Mouse (Mus musculus) liver, embryonic 16.5 days (tissue): ENCODE measurements at regions not wholly inside any gene's neighbourhood (a gene's known extent, or its start where the extent isn't known, plus 50 kb on each side); places are given as distances from the start of the nearest gene placed in this dataset.

Experiments
- ATAC-seq: fragments of 200-750 bp; cut with Nextera tagmentation; 2 replicates; pipeline ENCODE4 v1.8.0; 2017; ENCODE audit warnings: low read depth, mild to moderate bottlenecking, moderate number of reproducible peaks, moderate library complexity
- H3K27ac ChIP-seq: fragments of 300-500 bp; sonication (generic); 2 replicates; pipeline ENCODE4 v1.5.1; 2014; ENCODE audit warnings: mild to moderate bottlenecking, low read length
- H3K27me3 ChIP-seq: fragments of 300-500 bp; sonication (generic); 2 replicates; pipeline ENCODE4 v1.6.1; 2014; ENCODE audit warnings: low read depth, low read length, mixed read lengths; ENCODE audit not compliant: control insufficient read depth, insufficient read depth
- H3K36me3 ChIP-seq: fragments of 300-500 bp; sonication (generic); 2 replicates; pipeline ENCODE4 v1.6.1; 2014; ENCODE audit warnings: mild to moderate bottlenecking; ENCODE audit not compliant: control insufficient read depth, insufficient read depth
- H3K4me1 ChIP-seq: fragments of 300-500 bp; sonication (generic); 2 replicates; pipeline ENCODE4 v1.6.1; 2014; ENCODE audit warnings: low read depth, low read length, mixed read lengths; ENCODE audit not compliant: control insufficient read depth
- H3K4me2 ChIP-seq: fragments of 300-500 bp; sonication (generic); 2 replicates; pipeline ENCODE4 v1.6.1; 2014; ENCODE audit warnings: low read depth, low read length, mixed read lengths
- H3K4me3 ChIP-seq: fragments of 300-500 bp; sonication (generic); 2 replicates; pipeline ENCODE4 v1.5.1; 2014; ENCODE audit warnings: low read depth, mild to moderate bottlenecking, low read length
- H3K9ac ChIP-seq: fragments of 300-500 bp; sonication (generic); 2 replicates; pipeline ENCODE4 v1.6.1; 2014; ENCODE audit warnings: low read depth, low read length
- H3K9me3 ChIP-seq: fragments of 300-500 bp; sonication (generic); replicated peaks from 2 replicates; pipeline ENCODE4 v1.6.1; 2016; ENCODE audit warnings: low read length; ENCODE audit not compliant: control insufficient read depth
- WGBS: fragments of 180-500 bp; shearing (Covaris S2); extraction: QIAGEN DNeasy Blood & Tissue Kit; methylation state at CpG from one replicate; pipeline ENCODE4 v1.1.7; 2014; ENCODE audit not compliant: insufficient replicate concordance; 5-methylcytosine and 5-hydroxymethylcytosine counted together

- Histone ChIP-seq H3K27ac (no peak overlapping the region), H3K4me3 (no peak overlapping the region), H3K36me3 (no peaks in the 10 kb centered on the region), H3K9me3 (no peaks in the 10 kb centered on the region), H3K4me1 (no peaks in the 10 kb centered on the region), H3K9ac (no peak overlapping the region), H3K4me2 (no peak overlapping the region), H3K27me3 (no peaks in the 10 kb centered on the region)
- WGBS: 51% methylated on average over 2 of the region's 2 CpGs
- no peak for ATAC-seq
These were observed 341.0 kb upstream of the Lmcd1 start for GRCm38 (mm10) chr6:111932596-111932995.

GRCm38 (mm10) chr6:111954401-111954800, 319.2 kb upstream of the Lmcd1 start:
- 48% methylated on average over 1 of the region's 1 CpGs for WGBS

GRCm38 (mm10) chr6:111965766-111966165, 307.8 kb upstream of the Lmcd1 start:
- 53% methylated on average over 3 of the region's 3 CpGs for WGBS
- no peak overlapping the region for H3K9ac ChIP-seq
- no peaks in the 10 kb centered on the region for H3K27me3 ChIP-seq
- no peak overlapping the region for H3K4me2 ChIP-seq
- H3K27ac ChIP-seq: no peak overlapping the region
- no peaks in the 10 kb centered on the region for H3K9me3 ChIP-seq
- no peak for ATAC-seq
- H3K4me1 ChIP-seq: no peaks in the 10 kb centered on the region
- H3K4me3 ChIP-seq: no peak overlapping the region
- no peaks in the 10 kb centered on the region for H3K36me3 ChIP-seq

More at GRCm38 (mm10) chr6:111954401-111954800, 319.2 kb upstream of the Lmcd1 start:
- no peaks in the 10 kb centered on the region for H3K9me3 ChIP-seq
- no peaks in the 10 kb centered on the region for H3K27me3 ChIP-seq
- H3K4me1 ChIP-seq: no peaks in the 10 kb centered on the region
- H3K36me3 ChIP-seq: no peaks in the 10 kb centered on the region
- H3K27ac ChIP-seq: no peak overlapping the region
- H3K4me3 ChIP-seq: no peak overlapping the region
- no peak overlapping the region for H3K9ac ChIP-seq
- H3K4me2 ChIP-seq: no peak overlapping the region
- ATAC-seq: no peak

DNA sequence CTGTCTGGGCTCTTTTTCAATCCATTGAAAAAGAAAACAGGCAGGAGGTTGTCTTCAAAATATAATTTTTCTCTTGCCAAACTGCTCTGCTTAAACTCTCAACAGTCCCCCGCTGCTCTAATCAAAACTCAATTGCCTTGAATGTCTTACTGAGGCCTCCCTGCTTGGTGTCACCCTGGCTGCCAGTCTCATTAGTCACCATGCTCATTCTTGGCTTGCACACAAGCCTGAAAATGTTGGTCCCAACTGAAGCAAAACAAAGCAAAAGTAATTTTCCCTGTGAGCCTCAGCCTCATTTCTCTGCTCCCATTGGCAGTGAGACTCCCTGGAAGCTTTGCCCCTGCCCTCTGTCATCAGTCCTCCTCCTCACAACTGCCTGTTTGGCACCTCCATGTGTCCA, 288.1 kb upstream of the Lmcd1 start:
- Histone ChIP-seq H3K9ac (no peak overlapping the region), H3K27ac (no peak overlapping the region)
- no peak for ATAC-seq

GRCm38 (mm10) chr6:111995823-111996222, 277.7 kb upstream of the Lmcd1 start:
- WGBS: 64% methylated on average over 3 of the region's 3 CpGs
- H3K9ac ChIP-seq: no peak overlapping the region
- H3K27me3 ChIP-seq: no peaks in the 10 kb centered on the region
- H3K4me1 ChIP-seq: no peaks in the 10 kb centered on the region
- no peaks in the 10 kb centered on the region for H3K36me3 ChIP-seq
- no peak overlapping the region for H3K4me2 ChIP-seq
- no peak for ATAC-seq
- H3K4me3 ChIP-seq: no peak overlapping the region
- H3K9me3 ChIP-seq: no peaks in the 10 kb centered on the region
- no peak overlapping the region for H3K27ac ChIP-seq

More for the DNA sequence above, 288.1 kb upstream of the Lmcd1 start:
- H3K4me2 ChIP-seq: no peak overlapping the region
- H3K9me3 ChIP-seq: no peaks in the 10 kb centered on the region
- no peaks in the 10 kb centered on the region for H3K36me3 ChIP-seq
- 36% methylated on average over 1 of the region's 1 CpGs for WGBS
- no peaks in the 10 kb centered on the region for H3K27me3 ChIP-seq
- no peak overlapping the region for H3K4me3 ChIP-seq
- H3K4me1 ChIP-seq: no peaks in the 10 kb centered on the region

DNA sequence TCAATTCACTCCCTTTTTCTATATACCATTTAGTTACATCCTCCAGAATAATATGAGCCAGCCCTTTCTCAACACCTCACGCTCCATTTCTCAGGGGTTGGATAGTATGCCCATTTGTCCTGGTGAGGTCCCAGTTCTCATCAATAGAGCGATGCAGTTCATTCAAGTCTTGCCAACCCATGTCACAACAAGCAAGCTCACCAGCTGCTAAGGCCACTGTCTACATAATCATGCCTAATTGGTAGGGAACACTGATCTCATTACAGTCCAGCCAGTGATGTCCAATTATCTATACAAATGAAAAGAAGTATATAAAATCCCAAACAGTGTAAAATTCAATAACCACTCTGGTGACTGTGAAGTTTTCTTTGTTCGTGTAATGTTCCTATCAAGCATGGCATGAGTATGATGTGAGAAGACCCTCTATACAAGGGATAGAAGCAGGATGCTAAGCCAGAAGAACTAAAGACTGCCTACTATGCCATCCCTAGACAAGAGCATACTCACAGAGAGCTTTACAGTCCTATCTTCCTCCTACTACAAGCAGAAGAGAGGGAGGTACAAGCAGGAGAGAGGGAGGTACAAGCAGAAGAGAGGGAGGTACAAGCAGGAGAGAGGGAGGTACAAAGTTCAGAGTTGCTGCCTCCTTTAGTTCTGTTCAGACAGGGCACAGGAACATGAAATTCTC, 269.6 kb upstream of the Lmcd1 start:
- no peaks in the 10 kb centered on the region for H3K9me3 ChIP-seq
- no peaks in the 10 kb centered on the region for H3K27me3 ChIP-seq
- no peaks in the 10 kb centered on the region for H3K4me1 ChIP-seq
- H3K9ac ChIP-seq: no peak overlapping the region
- H3K27ac ChIP-seq: no peak overlapping the region
- H3K4me2 ChIP-seq: no peak overlapping the region
- 64% methylated on average over 3 of the region's 3 CpGs for WGBS
- H3K36me3 ChIP-seq: no peaks in the 10 kb centered on the region
- no peak for ATAC-seq
- H3K4me3 ChIP-seq: no peak overlapping the region

- H3K4me2 ChIP-seq: no peak overlapping the region
- 27% methylated on average over 1 of the region's 1 CpGs for WGBS
These were observed 247.0 kb upstream of the Lmcd1 start for GRCm38 (mm10) chr6:112026261-112027205.

DNA sequence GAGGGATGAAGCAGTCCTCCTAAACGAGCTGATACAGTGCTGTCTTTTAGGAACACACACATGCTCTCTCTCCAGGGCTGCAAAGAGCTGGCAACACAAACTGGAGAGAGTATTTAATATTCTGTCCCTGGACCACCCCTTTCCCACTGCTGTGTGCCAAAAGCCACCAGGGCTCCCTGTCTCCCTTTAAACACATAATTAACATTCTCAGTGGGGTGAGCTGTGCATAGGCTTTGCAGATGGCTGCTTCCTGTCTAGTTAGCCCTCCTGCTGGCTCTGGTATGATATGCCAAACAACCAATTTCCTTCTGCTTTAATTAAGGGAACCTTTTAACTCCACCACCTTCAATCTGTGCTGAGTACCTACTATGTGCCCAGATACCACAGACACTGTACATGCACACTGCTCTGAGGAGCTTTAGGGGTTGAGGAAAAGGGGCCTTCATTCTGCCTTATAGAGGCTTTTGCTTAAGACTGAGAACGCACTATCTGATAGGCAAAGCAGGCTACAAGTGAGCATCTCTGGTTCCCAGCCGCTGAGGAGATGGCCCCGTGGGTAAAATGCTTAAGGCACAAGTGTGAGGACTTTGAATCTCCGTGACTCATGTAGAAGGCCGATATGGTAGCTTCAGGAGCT, 222.9 kb upstream of the Lmcd1 start:
- Histone ChIP-seq H3K4me1 (no peaks in the 10 kb centered on the region), H3K4me3 (no peak overlapping the region), H3K9me3 (no peaks in the 10 kb centered on the region), H3K27me3 (no peaks in the 10 kb centered on the region), H3K36me3 (no peaks in the 10 kb centered on the region), H3K9ac (no peak overlapping the region), H3K27ac (no peak overlapping the region), H3K4me2 (no peak overlapping the region)
- ATAC-seq: no peak
- WGBS: 51% methylated on average over 6 of the region's 6 CpGs

More at GRCm38 (mm10) chr6:112026261-112027205, 247.0 kb upstream of the Lmcd1 start:
- no peaks in the 10 kb centered on the region for H3K27me3 ChIP-seq
- no peaks in the 10 kb centered on the region for H3K4me1 ChIP-seq
- no peak overlapping the region for H3K9ac ChIP-seq
- H3K4me3 ChIP-seq: no peak overlapping the region
- H3K27ac ChIP-seq: no peak overlapping the region
- ATAC-seq: no peak
- H3K36me3 ChIP-seq: no peaks in the 10 kb centered on the region
- no peaks in the 10 kb centered on the region for H3K9me3 ChIP-seq
